Mouse (Mus musculus) hindbrain, embryonic 15.5 days (tissue): ENCODE data around the gene Eaf2. TPM values are rescaled to one million over a fixed set of nuclear protein-coding genes. Genes with fewer than 3 reads are reported as not detected.

ENCODE experiments used
- ATAC-seq: fragments of 200-750 bp; cut with Nextera tagmentation; 2 replicates; pipeline ENCODE4 v1.8.0; 2017; ENCODE audit warnings: low read depth, moderate number of reproducible peaks, moderate TSS enrichment; ENCODE audit not compliant: low FRiP score
- H3K27ac ChIP-seq: fragments of 300-500 bp; sonication (generic); replicated peaks from 2 replicates; pipeline ENCODE4 v1.5.1; 2015; ENCODE audit warnings: mild to moderate bottlenecking, inconsistent platforms
- H3K27me3 ChIP-seq: fragments of 300-500 bp; sonication (generic); 2 replicates; pipeline ENCODE4 v1.6.1; 2015; ENCODE audit warnings: control low read depth, inconsistent platforms
- H3K36me3 ChIP-seq: fragments of 300-500 bp; sonication (generic); 2 replicates; pipeline ENCODE4 v1.6.1; 2015; ENCODE audit warnings: control low read depth, inconsistent platforms
- H3K4me1 ChIP-seq: fragments of 300-500 bp; sonication (generic); replicated peaks from 2 replicates; pipeline ENCODE4 v1.6.1; 2015; ENCODE audit warnings: control low read depth, inconsistent platforms
- H3K4me2 ChIP-seq: fragments of 300-500 bp; sonication (generic); 2 replicates; pipeline ENCODE4 v1.6.1; 2015; ENCODE audit warnings: moderate library complexity, mild to moderate bottlenecking, inconsistent platforms
- H3K4me3 ChIP-seq: fragments of 300-500 bp; sonication (generic); 2 replicates; pipeline ENCODE4 v1.5.1; 2015; ENCODE audit warnings: mild to moderate bottlenecking, inconsistent platforms
- H3K9ac ChIP-seq: fragments of 300-500 bp; sonication (generic); 2 replicates; pipeline ENCODE4 v1.6.1; 2015; ENCODE audit warnings: inconsistent platforms
- H3K9me3 ChIP-seq: fragments of 300-500 bp; sonication (generic); 2 replicates; pipeline ENCODE4 v1.6.1; 2016; ENCODE audit warnings: control low read depth, inconsistent platforms
- WGBS: fragments of 180-500 bp; shearing (Covaris S2); methylation state at CpG from one replicate; pipeline ENCODE4 v1.1.7; 2015; 5-methylcytosine and 5-hydroxymethylcytosine counted together
- microRNA-seq: library from miRNA; unstranded; fragments of <30 nt; microRNA quantifications from one replicate; pipeline ENCODE4, GENCODE M21; 2016
- polyA plus RNA-seq: library from polyadenylated mRNA; unstranded; fragments of >200 nt; fragmentation: Nextera tagmentation; extraction: Ambion mirVana; gene quantifications from 2 replicates; pipeline ENCODE4 v1.2.1, GENCODE M21; 2015

Eaf2 gene
- polyA plus RNA-seq, 1 experiment from 2014 or later, result 0.54 TPM

GRCm38 (mm10) chr16:36747767-36748166 is 127.0 kb downstream of the Eaf2 start:
- Histone ChIP-seq H3K4me1 (no peaks in the 10 kb centered on the region), H3K9ac (no peak overlapping the region), H3K27me3 (no peaks in the 10 kb centered on the region), H3K9me3 (no peaks in the 10 kb centered on the region), H3K4me2 (no peak overlapping the region), H3K36me3 (no peaks in the 10 kb centered on the region), H3K27ac (no peak overlapping the region), H3K4me3 (no peak overlapping the region)
- WGBS, result 71% methylated on average over 2 of the region's 2 CpGs
- ATAC-seq, result no peak

GRCm38 (mm10) chr16:36747068-36747467 is 127.7 kb downstream of the Eaf2 start:
- no peaks in the 10 kb centered on the region for H3K27me3 ChIP-seq
- H3K4me1 ChIP-seq, result no peaks in the 10 kb centered on the region
- no peak for ATAC-seq
- WGBS, result 81% methylated on average over 4 of the region's 4 CpGs
- no peaks in the 10 kb centered on the region for H3K36me3 ChIP-seq
- H3K4me2 ChIP-seq, result no peak overlapping the region
- H3K9me3 ChIP-seq, result no peaks in the 10 kb centered on the region
- H3K9ac ChIP-seq, result no peak overlapping the region
- H3K27ac ChIP-seq, result no peak overlapping the region
- no peak overlapping the region for H3K4me3 ChIP-seq

GRCm38 (mm10) chr16:36743580-36743979 is 131.2 kb downstream of the Eaf2 start:
- Histone ChIP-seq H3K27me3 (no peaks in the 10 kb centered on the region), H3K36me3 (no peaks in the 10 kb centered on the region), H3K27ac (no peak overlapping the region), H3K9me3 (no peaks in the 10 kb centered on the region), H3K9ac (no peak overlapping the region), H3K4me2 (no peak overlapping the region), H3K4me1 (no peaks in the 10 kb centered on the region), H3K4me3 (no peak overlapping the region)
- 95% methylated on average over 8 of the region's 8 CpGs for WGBS
- ATAC-seq, result no peak

Small RNA genes lying within 50 kb of the gene (microRNA-seq; reads per million reads assigned to microRNA genes)
- not detected for gene Gm22617

Other genes starting within 250 kb of the Eaf2 start
- gene Cd86, start 208.9 kb downstream of the Eaf2 start, polyA plus RNA-seq, result 1.7 and 3.0 TPM in 2 replicates
- gene Ildr1, start 181.0 kb downstream of the Eaf2 start, polyA plus RNA-seq, result 0.38 and 0.43 TPM in 2 replicates
- gene Slc15a2, start 90.0 kb downstream of the Eaf2 start, polyA plus RNA-seq, result 12.7 and 16.2 TPM in 2 replicates
- gene Iqcb1, start 46.6 kb downstream of the Eaf2 start, polyA plus RNA-seq, result 53.2 and 56.8 TPM in 2 replicates
- 83.2 and 83.7 TPM in 2 replicates for gene Golgb1, start 137 bp upstream of the Eaf2 start, polyA plus RNA-seq
- 2.1 and 2.8 TPM in 2 replicates for gene Hcls1, start 60.0 kb upstream of the Eaf2 start, polyA plus RNA-seq
- gene Fbxo40, start 115.5 kb upstream of the Eaf2 start, polyA plus RNA-seq, result 0.04 TPM in 1 of 2 replicates, not detected in the other
- 2.4 and 3.5 TPM in 2 replicates for gene Polq, start 136.8 kb upstream of the Eaf2 start, polyA plus RNA-seq